Mouse (Mus musculus) heart, adult 18-20 months (tissue): ENCODE data around the gene Astl. TPM values are rescaled to one million over a fixed set of nuclear protein-coding genes. Genes with fewer than 3 reads are reported as not detected.

Experiments used
- DNase-seq, 2 experiments: peaks; one replicate each; pipeline ENCODE4 v3.0.0; 2021 to 2022; ENCODE audit warnings: mixed read lengths in 1 of 2
- total RNA-seq, 2 experiments: library from RNA; stranded (reverse); gene quantifications; 2 replicates each; pipeline ENCODE4 v1.2.3; 2021

The Astl gene
- total RNA-seq, 2 experiments from 2014 or later: not detected

GRCm38 (mm10) chr2:127324456-127324855 lies 14.0 kb upstream of the Astl start:
- DNase-seq: no peak

- no peak for DNase-seq
These were observed 10.2 kb upstream of the Astl start for GRCm38 (mm10) chr2:127328090-127328851.

- no peak for DNase-seq
These were observed 5.5 kb upstream of the Astl start for GRCm38 (mm10) chr2:127332807-127333570.

- DNase-seq: no peak
These were observed 4.4 kb upstream of the Astl start for GRCm38 (mm10) chr2:127333945-127334603.

- DNase-seq: peak in 1 of 2 experiments; percentile 18
These were observed 3.3 kb upstream of the Astl start for GRCm38 (mm10) chr2:127335078-127335541.

- peak; percentile 82 to 91 for DNase-seq
These were observed 2.5 kb upstream of the Astl start, which contains the start of gene Dusp2 for GRCm38 (mm10) chr2:127335767-127336496. Gene Dusp2 (plus strand): TSS chr2:127336159.

GRCm38 (mm10) chr2:127336497-127336832 lies 2.0 kb upstream of the Astl start:
- peak in 1 of 2 experiments; percentile 13 for DNase-seq

- no peak for DNase-seq
These were observed 1.6 kb upstream of the Astl start for GRCm38 (mm10) chr2:127336885-127337284.

- DNase-seq: no peak
These were observed 908 bp upstream of the Astl start for GRCm38 (mm10) chr2:127337531-127337930.

- no peak for DNase-seq
These were observed 427 bp upstream of the Astl start for GRCm38 (mm10) chr2:127338012-127338411.

- DNase-seq: no peak
These were observed 394 bp downstream of the Astl start for GRCm38 (mm10) chr2:127338833-127339232.

- DNase-seq: no peak
These were observed 823 bp downstream of the Astl start for GRCm38 (mm10) chr2:127339262-127339661.

GRCm38 (mm10) chr2:127341159-127341558 lies 2.7 kb downstream of the Astl start:
- DNase-seq: peak; percentile 39 to 80

- DNase-seq: no peak
These were observed 7.9 kb downstream of the Astl start for GRCm38 (mm10) chr2:127346334-127346733.

GRCm38 (mm10) chr2:127347147-127347985 lies 8.9 kb downstream of the Astl start:
- no peak for DNase-seq

- DNase-seq: no peak
These were observed 15.4 kb downstream of the Astl start for GRCm38 (mm10) chr2:127353881-127354280.

- DNase-seq: peak; percentile 85 to 94
These were observed 24.2 kb downstream of the Astl start, which contains the start of gene Adra2b for GRCm38 (mm10) chr2:127362459-127363281. Gene Adra2b (plus strand): TSS chr2:127363208.

GRCm38 (mm10) chr2:127363282-127363652 lies 24.8 kb downstream of the Astl start:
- no peak for DNase-seq

GRCm38 (mm10) chr2:127363696-127364095 lies 25.3 kb downstream of the Astl start:
- no peak for DNase-seq

- no peak for DNase-seq
These were observed 26.0 kb downstream of the Astl start for GRCm38 (mm10) chr2:127364452-127364851.
